Mouse (Mus musculus): ENCODE results near the gene Gsdmc4.

GRCm38 (mm10) chr15:63932656-63933055 lies 20.6 kb upstream of the Gsdmc4 start:
- no peak for TF ChIP-seq USF1 (IDR thresholded peaks at IDR 0.05; ENCODE audit: low read depth)
- TF ChIP-seq CTCF (IDR thresholded peaks at IDR 0.05; ENCODE audit: control insufficient read depth, insufficient read depth, insufficient read length) = no peak
- TF ChIP-seq MYOD1 (IDR thresholded peaks at IDR 0.05; ENCODE audit: control insufficient read depth, insufficient read length, low read depth) = no peak
- TF ChIP-seq MYOG (IDR thresholded peaks at IDR 0.05; ENCODE audit: control insufficient read depth, extremely low read depth, insufficient read length) = no peak
- TF ChIP-seq MAX (IDR thresholded peaks at IDR 0.05) = no peak
